Mouse (Mus musculus): ENCODE measurements around the gene Gm7861.
"Not testable (repeated sequence)": the region's sequence is repeated elsewhere in the genome, so short reads cannot be mapped to it uniquely, and the experiment has no call there.

Gene Gm7861

GRCm38 (mm10) chr8:21594408-21594807 is at the start of gene Gm7861:
Gm7861 (minus strand) TSS chr8:21594508.
- in situ Hi-C loops (cut with MboI; ENCODE audit: low pct_unique_long_range_greater_than_20kb in 1 of 2, low sequenced_read_pairs in 2 of 2, unreplicated experiment in 1 of 2) = not testable (repeated sequence)

DNA sequence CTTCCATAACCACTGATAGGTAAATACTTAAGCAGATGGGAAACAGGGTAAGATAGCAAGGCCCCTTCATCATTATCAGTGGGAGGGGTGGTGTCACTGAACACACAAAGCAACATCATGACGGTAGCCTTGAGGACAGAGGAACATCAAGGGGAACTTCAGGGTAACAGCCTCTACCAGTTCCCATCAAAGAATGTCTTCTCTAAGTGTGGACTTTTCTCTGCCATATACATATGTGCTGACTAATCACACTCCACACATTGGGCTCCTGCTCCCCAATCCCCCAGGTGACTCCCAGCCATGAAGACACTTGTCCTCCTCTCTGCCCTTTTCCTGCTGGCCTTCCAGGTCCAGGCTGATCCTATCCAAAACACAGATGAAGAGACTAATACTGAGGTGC is 23.6 kb upstream of the Gm7861 start, which contains the start of gene Defa26:
TSS of gene Defa26 (plus strand) at position 301 of the 400 bp plus-strand sequence.
- in situ Hi-C loops (cut with MboI; ENCODE audit: low pct_unique_long_range_greater_than_20kb in 1 of 2, low sequenced_read_pairs in 2 of 2, unreplicated experiment in 1 of 2) = not testable (repeated sequence)

GRCm38 (mm10) chr8:21582706-21583105 is 11.6 kb downstream of the Gm7861 start, which contains the start of gene Defa28:
Defa28 (plus strand) TSS chr8:21583006.
- in situ Hi-C loops (cut with MboI; ENCODE audit: low pct_unique_long_range_greater_than_20kb in 1 of 2, low sequenced_read_pairs in 2 of 2, unreplicated experiment in 1 of 2) = not testable (repeated sequence)

GRCm38 (mm10) chr8:21565086-21565485 is 29.2 kb downstream of the Gm7861 start, which contains the start of gene Defa37:
Defa37 (plus strand) TSS chr8:21565386.
- in situ Hi-C loops (cut with MboI; ENCODE audit: low pct_unique_long_range_greater_than_20kb in 1 of 2, low sequenced_read_pairs in 2 of 2, unreplicated experiment in 1 of 2) = not testable (repeated sequence)
